Mouse (Mus musculus): ENCODE measurements around the gene Rinl.
A peak's percentile ranks its signal among the peaks of the same experiment; 100 is the strongest.

Gene Rinl

DNA sequence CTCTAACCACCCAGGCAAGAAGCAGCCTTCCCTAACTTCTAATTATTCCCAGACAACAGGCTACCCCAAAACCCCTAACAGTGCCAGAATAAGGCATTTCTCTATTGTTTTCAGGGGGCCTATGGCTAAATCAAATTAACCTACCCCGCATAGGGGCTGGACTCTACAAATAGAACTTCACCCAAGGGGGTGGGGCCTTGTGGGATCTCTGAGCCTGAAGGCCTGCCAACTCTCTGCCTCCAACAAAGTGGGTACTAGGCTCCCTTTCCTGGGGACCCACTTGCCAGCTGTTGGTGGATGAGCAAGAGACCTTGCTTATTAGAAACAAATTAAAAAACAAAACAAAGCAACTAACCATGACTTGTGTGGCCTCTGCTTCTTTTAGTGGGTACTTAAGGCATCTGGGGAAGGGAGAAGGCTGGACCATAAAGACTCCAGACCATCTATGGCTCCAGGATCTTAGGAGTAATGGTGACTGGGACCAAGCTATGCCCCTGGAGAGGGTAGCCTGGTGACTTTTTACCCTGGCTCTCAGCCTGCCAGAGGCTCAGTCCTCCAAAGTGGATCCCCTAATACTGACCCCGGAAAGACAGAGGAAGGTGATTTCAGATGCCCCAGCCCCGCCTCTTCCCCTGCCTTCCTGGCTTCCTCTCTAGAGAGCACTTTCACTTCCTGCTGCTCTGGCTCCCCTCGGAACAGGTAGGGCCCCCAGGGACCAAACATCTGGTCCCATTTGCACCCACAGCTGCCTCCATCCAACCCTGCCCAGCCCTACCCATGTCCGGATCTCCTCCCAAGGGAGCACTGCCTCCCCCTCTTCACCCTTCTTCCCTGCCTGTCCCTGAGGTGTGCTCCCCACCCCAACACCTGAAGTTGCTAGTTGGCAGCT lies at the start of gene Rinl:
TSS of gene Rinl (plus strand) at position 663 of the 889 bp plus-strand sequence.
- peak; percentile 60 for DNase-seq (ENCODE audit: low spot score)

DNA sequence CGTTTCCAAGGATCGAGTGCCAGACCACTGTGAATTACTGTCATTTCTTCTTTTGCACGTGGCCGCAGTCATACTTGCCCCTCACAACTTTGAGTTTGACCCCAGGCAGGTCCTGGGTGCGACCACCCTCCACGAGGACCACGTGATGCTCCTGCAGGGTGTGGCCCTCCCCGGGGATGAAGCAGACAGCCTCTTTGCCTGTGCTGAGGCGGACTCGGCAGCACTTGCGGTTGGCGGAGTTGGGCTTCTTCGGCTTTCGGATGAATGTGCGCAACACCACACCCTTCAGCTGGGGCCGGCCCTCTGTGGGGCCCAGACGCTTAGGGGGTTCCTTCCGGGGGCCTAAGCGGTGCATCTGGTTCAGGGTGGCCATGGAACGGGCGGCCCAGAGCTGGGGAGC lies 48.9 kb upstream of the Rinl start:
- DNase-seq (ENCODE audit: low spot score), result no peak

DNA sequence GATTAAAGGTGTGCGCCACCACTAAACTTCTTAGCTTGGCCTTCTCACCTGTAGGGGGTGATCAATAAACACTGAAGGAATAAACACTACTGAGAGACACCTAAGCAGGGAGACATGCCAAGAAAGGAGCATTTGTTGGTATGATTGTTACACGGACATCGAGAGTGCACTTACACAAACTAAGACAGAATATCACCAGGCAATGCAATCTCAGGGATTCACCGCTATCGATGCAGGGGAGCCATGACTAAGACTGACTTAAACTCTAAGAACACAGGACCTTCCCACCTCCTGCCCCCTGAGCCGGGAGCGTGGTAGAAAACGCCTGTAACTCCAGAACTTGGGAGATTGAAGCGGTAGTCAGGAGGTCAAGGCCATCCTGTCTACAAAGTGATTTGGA lies 47.8 kb upstream of the Rinl start:
- DNase-seq (ENCODE audit: low spot score), result no peak

DNA sequence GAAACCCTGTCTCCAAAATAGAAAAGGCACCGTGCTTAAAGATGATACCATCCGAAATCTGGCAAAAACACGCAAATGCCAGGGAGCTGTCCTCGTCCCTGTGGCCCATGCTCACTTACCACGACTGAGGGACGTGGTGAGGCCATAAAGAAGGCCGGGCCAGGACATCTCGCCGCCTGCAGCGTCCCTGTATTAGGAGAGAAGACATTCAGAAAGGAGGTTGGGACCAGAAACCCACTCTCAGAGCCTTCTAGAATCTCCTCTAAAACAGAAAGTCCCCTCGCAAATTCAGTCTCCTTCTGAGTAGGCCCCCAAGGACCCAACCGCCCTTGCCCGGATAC lies 47.4 kb upstream of the Rinl start:
- DNase-seq (ENCODE audit: low spot score), result no peak

DNA sequence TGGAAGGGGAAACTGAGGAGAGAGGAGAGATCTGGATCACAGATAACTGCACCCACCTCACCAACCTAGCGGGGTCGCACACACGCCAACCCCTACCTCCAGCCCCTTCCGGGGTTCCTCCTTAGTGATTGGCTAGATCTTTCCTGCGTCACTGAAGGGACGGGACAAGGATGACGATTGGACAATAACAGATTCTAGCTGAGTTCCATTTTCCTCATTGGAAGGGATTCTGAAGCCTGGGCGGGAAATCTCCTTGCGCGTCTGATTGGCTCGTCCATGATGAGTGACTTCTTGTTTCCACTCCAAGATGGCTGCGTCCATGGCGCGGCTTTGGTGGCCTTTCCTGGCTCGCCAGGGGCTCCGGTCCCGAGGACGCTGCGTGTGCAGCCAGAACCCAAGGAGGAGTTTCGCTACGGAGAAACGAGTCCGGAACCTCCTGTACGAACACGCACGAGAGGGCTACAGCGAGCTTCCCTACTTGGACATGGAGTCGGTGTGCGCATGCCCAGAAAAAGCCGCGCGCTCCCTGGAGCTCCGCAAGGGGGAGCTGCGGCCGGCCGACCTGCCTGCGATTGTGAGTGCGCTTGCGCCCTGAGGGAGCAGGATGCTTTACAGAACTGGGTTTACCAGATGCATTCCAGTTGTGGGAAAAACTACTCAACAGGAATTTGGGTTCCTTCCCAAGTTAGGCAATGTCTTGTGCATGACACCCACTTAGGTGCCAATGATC lies 46.9 kb upstream of the Rinl start, which contains the start of the genes Mrps12 and Sars2:
TSS of gene Mrps12 (minus strand) at position 112 of the 730 bp plus-strand sequence.
TSS of gene Sars2 (plus strand) at position 284 of the 730 bp plus-strand sequence.
- peak; percentile 96 for DNase-seq (ENCODE audit: low spot score)

DNA sequence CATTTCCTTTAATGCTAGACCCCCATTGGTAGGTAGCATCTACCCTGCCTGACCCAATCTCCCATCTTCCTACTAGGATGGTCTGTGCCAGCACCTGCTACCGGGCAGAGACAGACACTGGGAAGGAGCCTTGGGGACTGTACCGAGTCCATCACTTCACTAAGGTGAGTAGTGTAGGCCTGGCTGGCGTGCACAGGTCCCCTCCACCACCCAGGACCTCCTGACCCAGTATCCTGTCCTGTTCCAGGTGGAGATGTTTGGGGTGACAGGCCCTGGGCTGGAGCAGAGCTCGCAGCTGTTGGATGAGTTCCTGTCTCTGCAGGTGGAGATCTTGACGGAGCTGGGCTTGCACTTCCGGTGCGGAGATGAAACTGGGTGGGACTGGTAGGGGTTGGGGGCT lies 38.8 kb upstream of the Rinl start:
- DNase-seq (ENCODE audit: low spot score), result no peak

DNA sequence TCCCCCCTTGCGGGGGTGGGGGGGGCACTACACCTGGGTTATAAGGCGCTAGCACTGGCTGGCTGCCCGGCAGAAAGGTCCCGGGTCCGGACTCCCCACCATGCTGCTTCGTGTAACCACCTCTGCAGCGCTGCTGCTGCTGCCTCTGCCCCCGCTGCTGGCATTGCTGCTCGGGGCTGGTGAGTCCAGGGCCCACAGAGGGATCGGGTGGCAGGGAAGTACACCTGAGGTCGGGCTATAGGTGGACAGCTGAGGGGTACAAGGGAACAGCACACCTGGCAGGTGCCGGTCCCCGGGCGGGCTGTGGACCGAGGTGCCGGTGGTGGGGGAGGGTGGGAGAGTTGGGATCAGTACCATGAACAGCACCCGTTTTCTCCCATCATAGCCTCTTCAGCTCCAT lies 32.7 kb upstream of the Rinl start, which contains the start of gene Ccer2:
TSS of gene Ccer2 (plus strand) at position 96 of the 400 bp plus-strand sequence.
- no peak for DNase-seq (ENCODE audit: low spot score)

DNA sequence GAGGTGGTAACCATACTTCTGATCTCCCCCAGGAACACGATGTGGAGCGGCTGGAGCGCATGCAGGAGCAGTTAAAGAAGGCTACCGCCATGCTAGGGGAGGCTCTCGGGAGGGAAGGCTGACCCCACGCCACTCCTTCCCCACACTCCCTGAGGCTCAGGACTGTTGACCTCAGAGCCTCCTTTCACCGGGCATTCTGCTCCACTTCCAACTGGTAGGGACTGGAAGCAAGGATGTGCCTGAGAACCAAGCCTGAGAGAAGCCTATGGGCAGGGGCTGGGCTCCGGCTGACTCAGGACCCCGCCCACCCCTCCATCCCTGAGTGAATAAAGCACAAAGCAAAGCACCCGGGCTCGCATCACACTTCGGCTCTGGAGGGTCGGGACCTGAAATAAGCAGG lies 30.1 kb upstream of the Rinl start:
- no peak for DNase-seq (ENCODE audit: low spot score)

DNA sequence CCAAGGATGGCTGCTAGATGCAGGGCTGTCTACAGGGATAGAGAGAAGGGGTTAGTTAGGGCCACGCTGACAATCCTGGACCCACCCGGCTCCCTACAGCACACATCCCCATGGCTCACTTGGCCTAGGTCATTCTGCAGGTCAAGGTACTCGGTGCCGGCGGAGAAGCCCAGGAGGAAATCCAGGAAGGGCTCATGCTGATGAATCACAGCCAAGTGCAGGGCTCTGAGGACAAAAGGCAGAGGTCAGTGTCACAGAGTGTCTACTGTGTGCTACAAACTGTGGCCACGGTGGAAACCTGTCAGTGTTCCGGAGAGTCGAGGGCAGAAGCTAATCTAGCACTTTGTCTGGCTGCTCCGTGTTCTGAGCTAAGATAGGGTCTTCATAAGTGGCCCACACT lies 26.9 kb upstream of the Rinl start:
- DNase-seq (ENCODE audit: low spot score), result no peak

DNA sequence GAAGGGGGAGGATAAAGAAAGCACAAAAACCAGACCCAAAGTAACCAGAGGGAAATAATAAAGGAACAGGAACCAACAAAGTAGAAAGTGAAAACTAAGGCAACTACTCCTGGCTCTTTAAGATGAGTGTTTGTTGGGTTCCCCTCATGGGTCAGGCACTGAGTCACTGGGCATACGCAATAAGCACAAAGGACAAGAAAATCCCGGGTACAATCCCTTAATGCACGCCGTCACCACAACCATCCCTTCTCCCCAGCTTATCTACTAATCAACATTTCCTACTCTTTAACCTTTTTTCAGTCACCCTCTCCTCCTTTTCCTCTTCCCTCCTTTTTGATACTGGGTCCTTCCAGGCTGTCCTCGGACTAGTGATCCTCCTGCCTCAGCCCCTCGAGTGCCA lies 23.6 kb upstream of the Rinl start:
- no peak for DNase-seq (ENCODE audit: low spot score)

DNA sequence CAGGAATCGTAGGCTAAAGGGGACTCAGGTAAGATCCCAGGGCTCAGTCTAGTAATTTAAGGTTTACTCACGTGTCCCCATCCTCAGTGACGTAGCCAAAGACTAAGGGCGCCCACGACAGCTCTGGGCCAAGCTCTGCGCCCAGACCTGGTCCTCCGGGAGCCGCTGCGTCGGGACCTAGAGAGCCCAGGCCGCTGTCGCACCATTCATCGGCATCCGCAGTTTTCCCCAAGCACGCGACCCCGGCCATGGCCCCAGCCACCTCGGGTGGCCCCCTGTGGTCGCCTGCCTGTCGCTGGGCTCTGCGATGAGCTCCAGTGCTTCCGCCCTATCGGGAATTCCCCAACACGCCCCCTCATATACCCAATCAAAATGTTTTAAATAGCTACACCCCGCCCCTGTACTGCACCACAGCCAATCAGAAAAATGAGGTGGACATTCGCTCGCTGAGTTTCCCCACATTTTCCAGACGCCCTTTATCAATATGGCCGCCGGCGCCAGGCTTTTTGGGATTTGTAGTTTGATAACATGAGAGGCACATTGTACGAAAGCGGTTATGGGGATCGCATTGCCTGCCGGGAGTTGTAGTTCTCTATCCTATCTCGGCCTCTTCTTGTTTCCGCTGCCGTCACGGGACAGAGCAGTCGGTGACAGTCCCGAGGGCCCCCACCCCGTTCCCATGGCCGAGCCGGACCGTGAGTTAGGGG lies 22.4 kb upstream of the Rinl start, which contains the start of gene Sirt2:
TSS of gene Sirt2 (plus strand) at position 563 of the 707 bp plus-strand sequence.
- peak; percentile 96 for DNase-seq (ENCODE audit: low spot score)

DNA sequence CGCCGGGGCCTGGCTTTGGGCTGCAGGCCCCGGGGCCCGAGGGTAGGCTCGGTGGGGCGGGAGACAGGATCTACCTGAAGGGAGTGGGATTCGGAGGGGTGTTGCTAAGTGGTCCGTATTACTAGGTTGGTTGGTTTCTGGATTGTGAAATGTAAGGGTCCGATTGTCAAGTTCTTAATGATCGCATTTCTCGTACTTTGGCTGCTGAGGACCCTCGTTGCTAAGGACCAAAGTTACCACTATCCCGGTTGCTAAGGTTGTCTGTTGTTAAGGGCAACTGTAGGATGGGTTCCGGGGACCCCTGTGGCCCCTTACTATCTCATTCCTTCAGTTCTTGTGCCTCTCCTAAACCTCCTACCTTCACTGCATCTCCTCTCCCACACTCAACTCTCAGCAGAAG lies 21.9 kb upstream of the Rinl start:
- DNase-seq (ENCODE audit: low spot score), result no peak

DNA sequence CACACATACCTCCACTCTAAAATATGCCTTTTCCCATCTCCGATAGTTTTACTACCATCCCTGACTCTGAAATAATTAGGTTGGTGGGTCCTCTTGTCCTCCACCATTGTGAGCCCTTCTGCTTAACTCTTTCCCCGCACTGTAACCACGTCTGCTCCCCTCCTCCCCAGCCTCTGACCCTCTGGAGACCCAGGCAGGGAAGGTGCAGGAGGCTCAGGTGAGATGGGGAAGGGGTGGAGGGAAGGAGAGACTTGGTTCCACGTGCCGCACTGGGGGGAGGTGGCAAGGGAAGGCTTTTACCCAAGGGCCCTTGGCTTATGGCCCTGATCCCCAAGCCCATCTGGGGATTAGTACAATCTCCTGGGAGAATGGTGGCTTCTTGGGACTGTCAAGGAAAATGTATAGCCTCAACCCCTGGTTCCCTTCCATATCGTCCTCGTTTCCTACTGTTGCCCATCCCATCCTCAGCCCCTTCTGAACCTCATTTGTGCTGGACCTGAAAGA lies 21.3 kb upstream of the Rinl start, which contains the start of gene Nfkbib:
TSS of gene Nfkbib (minus strand) at position 51 of the 504 bp plus-strand sequence.
- DNase-seq (ENCODE audit: low spot score), result no peak

DNA sequence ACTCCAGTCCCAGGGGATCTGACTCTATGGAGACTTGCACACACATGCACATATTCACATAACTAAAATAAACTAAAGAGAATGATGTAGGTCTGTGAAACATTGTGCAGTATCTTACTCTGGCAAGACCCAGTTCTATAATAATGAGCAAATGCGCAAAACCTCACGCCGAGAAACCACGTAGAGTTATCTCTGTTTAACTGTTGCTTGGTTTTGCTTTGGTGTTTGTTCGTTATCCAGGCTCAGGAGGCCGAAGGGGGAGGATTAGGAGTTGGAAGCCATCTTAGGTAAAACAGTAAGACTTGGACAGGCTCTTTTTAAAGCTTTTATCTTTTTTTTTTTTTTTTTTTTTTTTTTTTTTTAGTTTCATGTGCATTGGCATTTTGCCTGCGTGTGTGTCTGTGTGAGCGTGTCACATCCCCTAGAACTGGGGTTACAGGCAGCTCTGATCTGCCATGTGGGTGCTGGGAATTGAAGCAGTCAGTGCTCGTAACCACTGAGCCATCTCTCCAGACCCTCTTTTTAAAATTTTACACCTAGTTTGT lies 19.3 kb upstream of the Rinl start:
- no peak for DNase-seq (ENCODE audit: low spot score)

DNA sequence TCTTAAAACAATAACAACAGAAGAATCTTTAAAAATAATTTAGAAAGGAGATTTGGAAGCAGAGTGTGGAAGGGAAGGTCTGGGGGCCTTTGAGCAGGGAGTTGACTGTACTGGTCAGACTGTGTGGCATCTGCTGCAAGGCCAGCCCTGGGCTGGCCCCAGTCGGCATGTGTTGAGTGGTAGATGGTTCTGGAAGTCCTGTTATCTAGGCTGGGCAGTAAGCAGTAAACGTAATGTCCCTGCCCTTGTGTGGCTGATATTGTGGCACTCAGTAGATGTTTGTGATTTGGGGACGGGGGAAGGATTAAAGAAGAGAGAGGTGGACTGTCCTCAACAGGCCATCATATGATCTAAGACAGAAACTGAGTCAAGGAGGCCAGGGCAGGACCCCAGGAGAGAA lies 18.5 kb upstream of the Rinl start:
- no peak for DNase-seq (ENCODE audit: low spot score)

DNA sequence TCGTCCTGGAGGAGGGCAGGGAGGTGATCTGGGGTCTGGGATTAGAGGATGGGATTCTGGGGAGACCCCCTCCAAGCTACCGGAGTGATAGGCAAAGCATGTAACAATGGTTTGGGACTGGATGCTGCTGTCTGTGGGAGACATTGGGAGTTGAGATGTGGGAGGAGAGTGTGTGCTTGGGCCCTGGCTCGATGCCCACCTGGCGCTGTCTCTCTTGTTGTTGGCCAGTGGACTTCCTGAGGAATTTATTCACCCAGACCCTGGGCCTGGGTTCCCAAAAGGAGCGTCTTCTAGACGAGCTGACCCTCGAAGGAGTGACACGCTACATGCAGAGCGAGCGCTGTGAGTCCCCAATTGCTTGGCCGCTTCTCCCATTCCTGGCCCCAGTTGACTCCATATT lies 16.9 kb upstream of the Rinl start:
- DNase-seq (ENCODE audit: low spot score), result no peak

DNA sequence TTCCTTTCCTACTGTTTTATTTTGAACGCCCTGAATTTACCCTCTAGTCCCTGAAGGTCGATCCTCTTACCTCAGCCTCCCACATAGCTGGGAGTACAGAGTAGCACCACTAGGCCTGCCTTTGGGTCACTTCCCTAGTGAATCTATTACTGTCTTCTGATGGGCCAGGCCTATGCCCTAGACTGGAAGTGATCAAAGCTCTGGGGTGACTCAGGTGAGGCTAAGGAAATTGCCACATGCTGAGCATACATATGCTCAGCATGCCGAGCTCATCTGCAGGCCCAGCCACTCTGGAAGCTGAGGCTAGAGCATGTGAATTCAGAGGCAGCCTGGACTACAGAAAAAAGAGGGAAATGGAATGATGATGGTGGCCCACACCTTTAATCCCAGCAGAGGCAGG lies 15.6 kb upstream of the Rinl start:
- DNase-seq (ENCODE audit: low spot score), result no peak

DNA sequence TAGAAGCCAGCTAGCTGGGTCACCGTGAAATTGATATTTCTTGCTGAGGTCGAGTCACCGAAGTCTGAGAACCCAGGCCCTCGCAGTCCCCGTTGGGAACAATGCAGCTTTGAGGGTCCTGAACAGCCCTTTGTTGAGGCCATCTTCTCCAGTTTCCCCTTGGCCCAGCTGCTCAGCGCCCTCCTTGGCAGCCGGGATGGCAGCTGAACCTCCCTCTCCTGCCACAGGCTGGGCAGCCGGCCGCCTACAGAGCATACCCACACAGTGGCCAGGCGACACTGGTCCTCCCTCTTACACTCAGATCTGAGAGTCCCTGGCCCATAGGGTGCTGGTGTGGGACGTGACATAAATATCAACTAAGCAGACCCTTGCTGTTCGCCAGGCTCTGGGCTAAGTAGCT lies 14.6 kb upstream of the Rinl start:
- DNase-seq (ENCODE audit: low spot score), result no peak

DNA sequence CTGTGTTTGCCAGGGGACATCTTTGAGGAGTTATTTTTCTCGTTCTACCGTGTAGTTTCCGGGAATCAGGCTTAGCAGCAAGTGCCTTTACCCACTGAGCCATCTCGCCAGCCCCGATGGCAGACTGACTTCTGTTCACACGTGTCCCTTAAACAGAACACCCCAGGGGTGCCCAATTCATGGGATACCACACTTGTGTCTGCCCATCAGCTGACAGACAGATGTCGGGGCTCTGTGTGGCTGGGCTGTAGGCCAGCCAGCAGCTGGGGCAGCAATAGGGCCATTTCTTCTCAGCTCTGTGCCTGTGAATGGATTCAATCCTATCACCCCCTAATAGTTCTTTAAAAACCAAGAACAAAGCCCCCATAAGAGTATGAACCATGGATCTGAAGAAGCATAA lies 13.6 kb upstream of the Rinl start:
- DNase-seq (ENCODE audit: low spot score), result no peak

DNA sequence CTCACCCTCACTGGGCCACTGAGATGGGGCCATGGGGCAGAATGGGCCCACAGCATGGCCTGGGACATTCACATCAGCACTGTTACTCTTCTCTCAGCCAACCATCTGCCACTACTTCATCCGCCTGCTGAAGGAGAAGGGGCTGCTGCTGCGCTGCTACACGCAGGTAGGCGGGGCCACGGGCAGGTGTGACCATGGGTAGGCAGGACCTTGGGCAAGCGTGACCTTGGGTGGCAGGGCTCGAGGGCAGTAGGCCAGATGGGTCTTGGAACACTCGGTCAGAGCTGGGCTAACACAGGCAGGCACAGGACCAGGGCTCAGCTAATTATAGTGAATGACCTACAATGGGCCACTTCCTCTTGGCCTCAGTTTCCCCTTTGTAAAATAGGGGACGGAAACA lies 9.9 kb upstream of the Rinl start:
- no peak for DNase-seq (ENCODE audit: low spot score)

DNA sequence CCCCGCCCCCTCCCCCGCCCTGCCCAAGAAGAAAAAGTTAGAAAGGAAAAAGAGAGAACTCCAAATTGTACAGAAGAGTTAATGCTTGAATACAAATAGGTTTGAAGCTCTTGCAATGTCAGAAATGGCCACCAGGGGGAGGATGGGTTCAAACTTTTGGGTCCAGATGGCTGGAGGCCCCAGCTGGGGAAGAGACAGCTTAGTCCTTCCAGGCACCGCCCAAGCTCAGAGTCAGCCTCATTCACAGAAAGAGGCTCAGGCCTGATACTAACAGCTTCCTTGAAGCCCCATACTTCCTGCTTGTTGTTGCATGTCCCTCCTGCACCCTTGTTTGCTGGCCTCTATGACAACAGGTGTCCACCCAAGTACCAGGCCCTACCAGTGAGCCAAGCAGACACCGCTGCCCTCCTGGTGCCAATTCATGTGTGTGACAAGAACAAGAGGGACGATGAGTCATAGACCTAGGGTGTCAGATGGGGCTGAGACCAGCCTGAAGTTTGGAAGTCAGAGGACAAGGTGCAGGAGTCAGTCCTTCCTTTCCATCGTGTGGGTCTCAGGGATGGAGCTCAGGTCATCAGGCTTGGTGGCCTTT lies 8.6 kb upstream of the Rinl start:
- DNase-seq (ENCODE audit: low spot score), result peak; percentile 76

DNA sequence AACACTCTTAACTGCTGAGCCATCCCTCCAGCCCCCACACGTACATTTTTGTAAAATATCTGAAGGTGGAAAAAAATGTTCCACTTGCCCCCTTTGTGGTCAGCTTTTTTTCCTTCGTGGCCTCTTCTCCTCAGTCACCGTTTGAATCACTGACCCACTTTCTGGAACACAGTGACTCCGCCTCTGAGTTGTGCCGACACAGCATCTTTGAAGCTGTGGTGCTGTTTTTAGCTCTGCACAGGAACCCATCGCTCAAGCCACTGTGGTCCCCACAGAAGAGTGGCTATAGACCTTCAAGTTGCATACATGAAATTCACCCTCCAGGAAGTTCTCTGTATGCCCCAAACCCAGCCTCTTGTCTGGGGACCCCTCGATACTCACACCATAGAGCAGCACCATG lies 7.9 kb upstream of the Rinl start:
- no peak for DNase-seq (ENCODE audit: low spot score)

All from spleen, adult 12 weeks (tissue).